Mouse (Mus musculus) monocyte, adult 5-6 weeks (primary cell): Measurements from ENCODE around the gene Ttll13. TPM values are rescaled to one million over a fixed set of nuclear protein-coding genes. Genes with fewer than 3 reads are reported as not detected.
A peak's percentile ranks its signal among the peaks of the same experiment; 100 is the strongest.

ENCODE experiments used
- ATAC-seq: fragments of 153-309, 156-312 bp; replicated peaks from 2 replicates; pipeline ENCODE4 v1.8.0; 2017; ENCODE audit warnings: mild to moderate bottlenecking; ENCODE audit not compliant: low TSS enrichment, insufficient number of reproducible peaks, severe bottlenecking, poor library complexity, low FRiP score
- total RNA-seq: library from RNA; stranded (forward); fragments of 200-1000, 200-491, 200-594 nt; gene quantifications from 3 replicates; pipeline ENCODE4 v1.2.3, GENCODE M21; 2017

The Ttll13 gene
- 3.0 TPM in 1 of 3 replicates, not detected in the others for total RNA-seq

GRCm38 (mm10) chr7:80246148-80246721 is at the start of gene Ttll13:
Ttll13 (plus strand) TSS chr7:80246376.
- peak; percentile 99 for ATAC-seq

DNA sequence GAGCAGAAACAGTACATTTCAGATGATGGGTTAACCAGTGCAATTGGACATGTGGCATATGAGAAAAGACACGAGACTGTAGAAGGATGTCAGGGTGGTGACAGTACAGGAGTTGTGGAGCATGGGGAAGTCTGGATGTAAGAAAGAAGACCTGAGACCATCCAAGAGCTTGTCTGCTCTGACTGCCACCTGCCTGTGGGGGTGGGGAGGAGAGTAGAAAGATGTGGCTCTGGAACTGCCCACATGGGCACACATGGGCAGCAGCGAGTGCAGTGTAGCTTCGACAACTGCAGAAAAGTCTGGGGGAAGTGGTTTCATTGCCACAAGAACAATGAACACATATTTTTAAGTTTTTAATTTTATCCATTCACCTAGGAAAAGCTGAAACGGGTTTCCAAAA is 48.8 kb upstream of the Ttll13 start:
- no peak for ATAC-seq

DNA sequence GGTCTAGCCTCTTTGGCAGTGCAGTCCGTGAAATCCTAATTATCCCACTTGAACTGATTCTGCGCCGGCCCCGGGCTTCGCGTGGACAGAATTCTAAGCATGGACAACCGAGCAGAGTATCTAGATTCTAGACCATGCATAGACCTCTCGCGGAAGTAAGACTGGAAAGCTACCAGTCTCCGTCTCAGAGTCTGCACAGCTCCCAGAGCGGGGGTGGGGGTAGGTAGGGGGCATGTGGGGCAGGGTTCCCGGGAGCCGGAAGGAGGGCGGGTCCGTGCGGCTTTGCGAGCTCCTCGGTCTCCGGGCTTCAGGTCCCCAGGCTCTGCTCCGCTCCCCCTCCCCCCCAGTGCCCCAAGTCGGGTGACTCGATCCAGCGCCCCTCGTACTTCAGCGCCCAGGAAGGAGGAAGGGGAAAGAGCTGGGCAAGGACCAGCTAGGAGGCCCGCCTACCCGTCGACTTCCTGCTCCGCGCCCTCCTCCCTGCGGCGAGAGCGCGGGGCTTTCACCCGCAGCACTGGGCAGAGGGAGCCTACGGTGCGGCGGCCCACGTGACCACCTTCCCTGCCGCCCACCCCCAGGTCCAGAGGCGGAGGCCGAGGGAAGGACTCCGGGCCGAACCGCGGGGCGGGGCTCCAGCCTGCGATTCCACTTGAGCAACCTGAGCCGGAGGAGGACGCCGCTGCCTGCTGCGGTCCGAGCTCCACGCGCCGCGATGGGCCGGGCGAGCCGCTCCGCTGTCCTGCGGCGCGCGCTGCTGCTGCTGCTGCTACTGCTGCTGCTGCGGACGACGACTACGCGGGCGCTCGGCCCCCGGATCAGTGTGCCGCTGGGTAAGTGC is 48.0 kb upstream of the Ttll13 start:
- peak; percentile 50 for ATAC-seq

- ATAC-seq, result no peak
These were observed 47.3 kb upstream of the Ttll13 start for GRCm38 (mm10) chr7:80198863-80199262.

DNA sequence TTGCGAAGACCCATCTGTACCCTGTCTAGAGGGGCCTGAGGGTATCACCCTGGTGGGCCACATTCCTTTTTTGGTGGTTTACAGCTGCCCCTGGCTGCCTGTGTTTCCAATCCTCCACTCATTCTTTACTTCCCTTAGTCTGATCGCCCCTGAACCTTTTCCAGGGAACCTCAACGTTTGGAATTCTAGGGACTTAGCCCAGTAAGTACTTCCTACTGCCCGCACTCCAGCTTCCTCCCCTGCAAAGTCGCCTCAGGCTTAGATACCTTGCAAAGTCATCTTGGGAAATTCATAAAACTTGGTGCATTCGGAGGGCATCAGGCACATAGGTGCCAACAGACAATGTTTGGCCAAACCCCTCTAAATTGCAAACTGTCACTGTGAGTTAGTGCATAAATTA is 46.9 kb upstream of the Ttll13 start:
- no peak for ATAC-seq

- ATAC-seq, result no peak
These were observed 46.2 kb upstream of the Ttll13 start for GRCm38 (mm10) chr7:80199851-80200587.

DNA sequence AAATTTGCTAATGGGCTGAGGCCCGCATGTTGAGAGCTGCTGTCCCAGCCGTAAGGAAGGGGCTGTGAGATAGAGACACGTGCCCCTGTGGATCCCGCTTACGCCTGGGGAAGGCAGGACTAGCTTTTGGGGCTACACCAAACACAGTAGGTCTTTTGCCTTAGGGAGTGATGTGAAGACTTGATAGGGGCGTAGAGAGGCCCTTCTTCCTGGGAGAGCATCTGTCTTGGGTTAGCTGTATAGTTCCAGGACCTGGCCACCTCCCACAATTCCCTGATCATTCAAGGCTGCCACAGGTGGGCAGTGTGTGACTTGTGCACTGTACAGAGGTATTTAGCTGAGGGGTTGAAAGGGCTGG is 45.6 kb upstream of the Ttll13 start:
- ATAC-seq, result no peak

DNA sequence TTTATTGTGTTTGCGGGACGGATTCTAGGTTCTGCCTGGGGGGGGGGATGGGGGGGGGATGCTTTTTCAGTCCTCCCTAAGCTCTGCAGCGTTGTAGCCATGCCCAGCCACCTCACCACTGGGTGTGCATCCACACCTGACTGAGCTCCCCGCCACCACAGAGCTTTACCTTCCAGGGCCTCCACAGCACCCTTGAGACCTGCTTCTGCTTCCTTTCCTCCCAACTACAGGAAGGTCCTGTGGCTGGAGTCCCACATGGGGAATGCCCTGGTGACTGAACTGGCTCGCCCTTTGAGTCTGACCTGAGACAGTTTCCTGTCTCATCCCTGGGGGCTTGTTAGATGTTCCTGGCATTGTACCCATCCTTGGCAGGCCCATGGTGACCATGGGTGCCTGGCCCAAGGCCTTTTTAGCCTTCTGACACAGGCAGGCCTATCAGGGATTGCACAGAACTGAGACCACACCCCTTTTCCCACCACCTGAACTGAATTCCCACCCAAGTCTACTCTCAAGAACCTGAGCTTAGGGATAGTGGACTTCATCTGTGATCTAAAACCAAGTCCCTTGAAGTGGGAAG is 45.1 kb upstream of the Ttll13 start:
- no peak for ATAC-seq

DNA sequence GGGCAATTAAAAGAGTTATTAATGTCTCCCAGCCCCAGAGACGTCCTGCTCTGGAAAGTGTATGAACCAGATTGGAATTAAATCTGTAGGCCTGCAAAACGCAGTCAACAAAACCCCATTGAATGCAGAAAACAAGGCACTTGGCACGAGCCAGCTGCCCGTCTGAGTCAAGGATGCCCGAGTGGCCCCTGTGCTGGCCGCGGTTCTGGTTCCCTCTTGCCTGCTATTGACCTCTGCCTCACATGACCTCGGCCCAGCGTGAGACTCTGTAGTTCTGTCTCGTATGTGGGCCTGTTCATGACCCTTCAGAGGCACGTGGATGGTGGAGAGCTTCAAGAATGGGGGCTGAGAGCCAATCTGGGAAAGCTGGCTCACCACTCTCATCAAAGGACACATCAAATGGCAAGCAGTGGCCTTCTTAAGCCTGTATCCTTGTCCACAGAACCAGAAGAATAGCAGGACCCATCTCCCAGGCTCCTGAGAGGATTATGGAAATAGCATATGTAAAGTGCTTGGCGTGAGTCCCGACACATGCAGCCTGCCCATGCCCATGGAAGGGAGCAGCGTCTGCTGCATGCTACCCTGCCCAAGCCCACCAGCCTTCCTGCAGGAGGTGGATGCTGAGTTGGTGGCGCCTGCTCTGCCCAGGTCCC is 44.2 kb upstream of the Ttll13 start:
- ATAC-seq, result no peak

DNA sequence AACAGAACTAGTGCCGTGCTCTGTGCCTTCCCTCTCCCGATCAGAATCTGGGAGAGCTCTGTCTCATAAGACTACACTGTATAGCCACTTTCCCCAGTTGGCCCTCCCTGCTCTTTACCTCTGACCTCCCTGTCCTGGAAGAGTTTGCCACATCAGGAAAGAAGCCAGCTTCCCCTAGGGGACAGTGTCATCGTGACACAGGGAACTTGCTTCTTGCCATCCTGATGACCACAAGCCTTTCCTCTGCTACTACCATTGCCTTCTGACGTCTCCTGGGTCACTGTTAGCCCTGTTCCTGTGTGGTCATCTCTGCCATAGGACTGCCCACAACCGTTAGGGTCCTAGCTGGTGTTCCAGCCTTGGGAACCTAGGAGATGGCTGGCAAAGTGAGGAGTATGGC is 43.2 kb upstream of the Ttll13 start:
- no peak for ATAC-seq

GRCm38 (mm10) chr7:80203638-80204096 is 42.5 kb upstream of the Ttll13 start:
- peak; percentile 59 for ATAC-seq

GRCm38 (mm10) chr7:80204362-80204761 is 41.8 kb upstream of the Ttll13 start:
- ATAC-seq, result no peak

DNA sequence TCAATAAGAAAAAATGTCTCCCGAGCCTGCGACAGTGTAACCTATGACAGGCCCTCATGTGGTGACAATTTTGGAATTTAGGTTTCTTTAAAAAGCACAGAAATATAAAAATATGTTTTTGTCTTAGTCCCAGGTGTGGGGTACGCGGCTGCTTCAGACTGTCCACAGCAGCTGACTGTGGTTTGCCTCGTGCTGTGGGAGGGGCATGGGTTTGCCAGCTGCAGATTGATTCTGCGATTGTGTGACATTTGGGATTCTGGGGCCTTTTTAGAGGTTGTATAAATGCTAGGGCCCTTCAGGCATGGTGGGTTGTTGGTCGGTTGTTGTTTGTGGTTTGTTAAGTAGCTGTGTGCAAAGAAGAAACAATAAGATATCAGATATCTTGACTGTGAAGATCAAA is 41.2 kb upstream of the Ttll13 start:
- no peak for ATAC-seq

DNA sequence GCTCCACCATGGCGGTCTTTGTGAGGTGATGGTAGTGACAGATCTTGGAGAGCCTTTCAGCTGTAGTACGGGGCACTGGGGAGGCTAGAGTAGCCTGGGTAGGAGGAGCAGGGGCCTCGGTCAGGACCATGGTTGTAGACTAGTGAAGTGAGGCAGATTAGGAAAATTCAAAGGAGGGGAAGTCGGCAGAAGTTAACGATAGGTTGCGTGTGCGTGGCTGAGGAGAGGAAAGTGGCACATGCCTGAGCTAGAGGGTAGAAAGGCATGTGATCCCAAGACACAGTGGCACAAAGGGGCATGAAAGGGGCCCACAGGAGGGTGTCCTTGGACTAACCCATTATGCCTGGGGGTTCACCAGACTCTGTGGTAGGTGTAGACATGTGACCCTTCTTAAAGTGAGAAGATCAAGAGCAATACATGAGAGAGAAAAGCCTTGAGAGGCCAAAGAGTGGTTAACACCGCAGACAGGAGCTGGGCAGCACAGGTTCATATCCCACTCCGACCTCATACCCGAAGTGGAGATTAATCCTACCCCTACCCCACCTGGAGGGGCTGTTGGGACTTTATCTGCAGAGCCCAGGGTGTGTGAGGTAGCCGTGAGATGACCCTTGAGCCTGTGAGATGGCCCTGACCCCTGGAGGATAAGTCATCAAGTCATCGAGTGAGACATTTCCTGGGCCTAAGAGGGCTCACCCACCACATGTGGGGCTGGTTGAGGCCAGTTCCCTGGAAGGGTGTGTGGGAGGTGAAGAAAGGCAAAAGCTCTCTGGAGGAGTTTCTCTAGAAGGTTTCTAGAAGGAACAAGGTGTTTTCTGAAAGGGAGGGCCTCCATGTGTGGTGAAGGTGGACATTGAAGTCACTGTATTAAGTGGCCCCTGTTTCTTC is 40.2 kb upstream of the Ttll13 start:
- no peak for ATAC-seq

- peak; percentile 24; the same call in 1 of the 2 replicates for ATAC-seq
These were observed 38.9 kb upstream of the Ttll13 start for GRCm38 (mm10) chr7:80207314-80207731.

- ATAC-seq, result no peak
These were observed 38.0 kb upstream of the Ttll13 start for GRCm38 (mm10) chr7:80208026-80208642.

GRCm38 (mm10) chr7:80208738-80209430 is 37.3 kb upstream of the Ttll13 start:
- no peak for ATAC-seq
